Mouse (Mus musculus): ENCODE measurements around the gene Hsd3b7. TPM values are rescaled to one million over a fixed set of nuclear protein-coding genes. Genes with fewer than 3 reads are reported as not detected.

The Hsd3b7 gene
- 8.4 and 10.3 TPM in 2 replicates for polyA plus RNA-seq (2015; fragmentation: Nextera tagmentation; extraction: Ambion mirVana)

DNA sequence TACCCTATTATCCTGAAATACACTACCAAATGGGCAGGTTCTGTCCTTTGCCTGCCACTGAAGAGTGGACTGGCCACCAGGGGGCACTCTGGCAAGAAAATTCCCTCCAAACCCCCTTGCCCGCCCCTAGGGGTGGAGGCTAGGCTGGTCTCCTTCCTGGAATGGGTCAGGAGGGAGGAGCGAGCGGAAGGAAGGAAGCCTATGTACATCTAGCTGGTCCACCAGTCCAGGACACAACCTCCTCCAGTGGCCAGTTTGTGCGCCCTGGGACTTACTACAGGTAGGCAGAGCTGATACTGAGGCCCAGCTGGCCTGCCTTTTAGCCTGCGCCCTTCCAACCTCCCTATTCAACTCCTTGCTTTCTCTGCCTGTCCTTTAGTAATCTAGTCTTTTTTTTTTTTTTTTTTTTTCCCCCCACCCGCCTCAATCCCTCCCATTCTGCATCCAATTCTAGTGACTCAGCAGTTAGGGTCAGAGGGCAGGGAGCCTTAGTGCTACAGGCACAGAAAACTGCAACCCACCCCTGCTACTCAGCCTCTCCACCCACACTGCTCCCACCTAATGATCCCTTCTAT lies at the start of gene Hsd3b7:
TSS of gene Hsd3b7 (plus strand) at position 170 of the 575 bp plus-strand sequence.
- H3K4me2 ChIP-seq (ENCODE audit: low read length), result no peak within 1 kb of the TSS; the same call in 1 of the 2 replicates
- H3K9ac ChIP-seq (ENCODE audit: low read depth, low read length), result no peak within 1 kb of the TSS
- peak; percentile 79 for ATAC-seq
- H3K4me3 ChIP-seq (ENCODE audit: low read depth, low read length), result no peak within 1 kb of the TSS
- peaks cover 47% of the 10 kb centered on the region for H3K36me3 ChIP-seq (ENCODE audit: control insufficient read depth, insufficient read depth, low read length)
- H3K9me3 ChIP-seq (replicated peaks; ENCODE audit: control insufficient read depth, low read length, poor library complexity, severe bottlenecking), result no peaks in the 10 kb centered on the region
- H3K27ac ChIP-seq (ENCODE audit: low read length), result no peak within 1 kb of the TSS
- WGBS, result 31% methylated on average over 5 of the region's 6 CpGs
- no peaks in the 10 kb centered on the region for H3K27me3 ChIP-seq (ENCODE audit: control insufficient read depth, insufficient read depth, low read depth, low read length)
- H3K4me1 ChIP-seq (ENCODE audit: control insufficient read depth, insufficient read depth, low read length), result no peaks in the 10 kb centered on the region; the same call in 1 of the 2 replicates

DNA sequence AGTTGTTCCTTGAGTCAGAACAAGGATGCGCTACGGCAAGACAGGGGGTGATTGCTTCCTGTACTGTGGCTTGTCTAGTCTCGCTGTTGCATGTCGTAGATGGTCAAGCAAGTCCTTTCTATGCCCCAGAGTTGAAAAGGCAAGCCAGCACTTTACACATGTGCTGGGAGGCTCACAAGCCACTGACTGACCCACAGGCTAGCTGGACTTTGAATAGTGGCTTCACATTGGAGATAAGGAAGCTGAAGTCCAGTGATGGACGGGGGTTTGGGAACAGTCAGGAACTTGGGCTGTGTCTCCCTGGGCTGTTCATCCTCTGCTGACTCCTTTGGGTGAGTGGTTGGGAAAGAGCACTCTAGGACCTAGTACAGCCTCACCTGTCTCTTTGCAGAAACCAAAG lies 48.8 kb upstream of the Hsd3b7 start:
- peaks cover 42% of the 10 kb centered on the region for H3K36me3 ChIP-seq (ENCODE audit: control insufficient read depth, insufficient read depth, low read length)
- no peaks in the 10 kb centered on the region for H3K9me3 ChIP-seq (replicated peaks; ENCODE audit: control insufficient read depth, low read length, poor library complexity, severe bottlenecking)
- no peak overlapping the region for H3K4me3 ChIP-seq (ENCODE audit: low read depth, low read length)
- H3K4me2 ChIP-seq (ENCODE audit: low read length), result no peak overlapping the region
- H3K9ac ChIP-seq (ENCODE audit: low read depth, low read length), result no peak overlapping the region
- no peaks in the 10 kb centered on the region for H3K27me3 ChIP-seq (ENCODE audit: control insufficient read depth, insufficient read depth, low read depth, low read length)
- no peak overlapping the region for H3K27ac ChIP-seq (ENCODE audit: low read length)
- ATAC-seq, result no peak
- 93% methylated on average over 5 of the region's 5 CpGs for WGBS
- peaks cover 20% of the 10 kb centered on the region for H3K4me1 ChIP-seq (ENCODE audit: control insufficient read depth, insufficient read depth, low read length)

DNA sequence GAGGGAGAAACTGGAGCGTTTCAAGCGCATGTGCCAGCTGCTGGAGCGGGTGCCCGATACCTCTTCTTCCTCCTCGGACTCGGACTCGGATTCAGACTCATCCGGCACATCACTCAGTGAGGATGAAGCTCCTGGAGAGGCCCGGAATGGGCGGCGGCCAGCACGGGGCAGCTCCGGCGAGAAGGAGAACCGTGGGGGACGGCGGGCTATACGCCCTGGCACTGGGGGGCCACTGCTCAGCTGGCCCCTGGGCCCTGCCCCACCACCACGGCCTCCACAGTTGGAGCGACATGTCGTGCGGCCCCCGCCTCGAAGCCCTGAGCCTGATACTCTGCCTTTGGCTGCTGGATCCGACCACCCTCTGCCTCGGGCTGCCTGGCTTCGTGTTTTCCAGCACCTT lies 48.3 kb upstream of the Hsd3b7 start:
- 92% methylated on average over 22 of the region's 27 CpGs for WGBS
- Histone ChIP-seq H3K9ac (ENCODE audit: low read depth, low read length) (no peak overlapping the region), H3K4me1 (ENCODE audit: control insufficient read depth, insufficient read depth, low read length) (peaks cover 20% of the 10 kb centered on the region)

DNA sequence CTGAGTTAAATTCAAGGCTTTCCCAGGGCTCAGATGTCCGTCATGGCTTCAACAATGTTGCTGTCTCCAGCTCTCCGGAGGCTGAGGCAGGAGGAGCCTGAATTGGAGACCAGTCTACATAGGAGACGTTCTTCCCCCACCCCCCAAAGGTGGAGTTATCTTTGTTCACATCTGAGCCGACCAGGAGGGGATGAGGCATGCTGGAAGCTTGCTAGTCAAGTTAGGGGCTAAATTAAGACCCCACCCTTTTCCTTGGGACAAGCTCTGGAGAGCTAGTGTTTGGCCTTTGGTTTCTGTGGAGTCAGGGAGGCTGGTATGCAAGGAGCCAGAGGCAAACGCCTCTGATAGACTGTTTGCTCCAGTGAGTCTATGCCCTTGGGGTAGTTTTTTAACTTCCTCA lies 47.2 kb upstream of the Hsd3b7 start:
- no peak overlapping the region for H3K9ac ChIP-seq (ENCODE audit: low read depth, low read length)
- no peak overlapping the region for H3K27ac ChIP-seq (ENCODE audit: low read length)
- H3K27me3 ChIP-seq (ENCODE audit: control insufficient read depth, insufficient read depth, low read depth, low read length), result no peaks in the 10 kb centered on the region
- H3K9me3 ChIP-seq (replicated peaks; ENCODE audit: control insufficient read depth, low read length, poor library complexity, severe bottlenecking), result no peaks in the 10 kb centered on the region
- no peak overlapping the region for H3K4me2 ChIP-seq (ENCODE audit: low read length)
- H3K4me1 ChIP-seq (ENCODE audit: control insufficient read depth, insufficient read depth, low read length), result peaks cover 12% of the 10 kb centered on the region
- H3K4me3 ChIP-seq (ENCODE audit: low read depth, low read length), result no peak overlapping the region
- no peak for ATAC-seq
- 76% methylated on average over 5 of the region's 5 CpGs for WGBS
- peaks cover 49% of the 10 kb centered on the region for H3K36me3 ChIP-seq (ENCODE audit: control insufficient read depth, insufficient read depth, low read length)

More for the DNA sequence above, 48.3 kb upstream of the Hsd3b7 start:
- no peak for ATAC-seq
- H3K4me2 ChIP-seq (ENCODE audit: low read length), result no peak overlapping the region
- H3K27ac ChIP-seq (ENCODE audit: low read length), result no peak overlapping the region
- H3K27me3 ChIP-seq (ENCODE audit: control insufficient read depth, insufficient read depth, low read depth, low read length), result no peaks in the 10 kb centered on the region
- no peaks in the 10 kb centered on the region for H3K9me3 ChIP-seq (replicated peaks; ENCODE audit: control insufficient read depth, low read length, poor library complexity, severe bottlenecking)
- H3K4me3 ChIP-seq (ENCODE audit: low read depth, low read length), result no peak overlapping the region
- H3K36me3 ChIP-seq (ENCODE audit: control insufficient read depth, insufficient read depth, low read length), result peaks cover 42% of the 10 kb centered on the region

DNA sequence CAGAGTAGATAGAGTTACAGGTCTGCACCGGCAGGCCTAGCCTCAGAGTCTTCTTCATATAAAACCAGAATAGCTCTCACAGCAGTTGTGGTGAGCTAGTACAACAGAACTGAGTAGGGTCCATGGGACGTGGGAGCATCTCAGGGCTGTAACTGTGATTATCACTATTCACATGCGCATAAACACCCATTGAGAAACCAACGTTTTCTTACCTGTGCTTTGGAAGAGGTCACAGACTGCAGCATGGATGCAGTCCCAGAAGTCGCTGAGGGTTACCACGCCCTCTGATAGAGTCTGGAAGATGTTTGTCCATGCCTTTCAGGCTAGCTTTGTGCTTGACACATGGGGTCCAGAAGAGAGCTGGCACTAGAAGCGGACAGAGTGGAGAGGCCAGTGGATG lies 46.7 kb upstream of the Hsd3b7 start:
- H3K36me3 ChIP-seq (ENCODE audit: control insufficient read depth, insufficient read depth, low read length), result peaks cover 51% of the 10 kb centered on the region
- no peak for ATAC-seq
- no peaks in the 10 kb centered on the region for H3K27me3 ChIP-seq (ENCODE audit: control insufficient read depth, insufficient read depth, low read depth, low read length)
- WGBS, result 94% methylated on average over 7 of the region's 7 CpGs
- H3K4me2 ChIP-seq (ENCODE audit: low read length), result no peak overlapping the region
- H3K9me3 ChIP-seq (replicated peaks; ENCODE audit: control insufficient read depth, low read length, poor library complexity, severe bottlenecking), result no peaks in the 10 kb centered on the region
- H3K4me3 ChIP-seq (ENCODE audit: low read depth, low read length), result no peak overlapping the region
- H3K9ac ChIP-seq (ENCODE audit: low read depth, low read length), result no peak overlapping the region
- no peak overlapping the region for H3K27ac ChIP-seq (ENCODE audit: low read length)
- peaks cover 11% of the 10 kb centered on the region for H3K4me1 ChIP-seq (ENCODE audit: control insufficient read depth, insufficient read depth, low read length)

DNA sequence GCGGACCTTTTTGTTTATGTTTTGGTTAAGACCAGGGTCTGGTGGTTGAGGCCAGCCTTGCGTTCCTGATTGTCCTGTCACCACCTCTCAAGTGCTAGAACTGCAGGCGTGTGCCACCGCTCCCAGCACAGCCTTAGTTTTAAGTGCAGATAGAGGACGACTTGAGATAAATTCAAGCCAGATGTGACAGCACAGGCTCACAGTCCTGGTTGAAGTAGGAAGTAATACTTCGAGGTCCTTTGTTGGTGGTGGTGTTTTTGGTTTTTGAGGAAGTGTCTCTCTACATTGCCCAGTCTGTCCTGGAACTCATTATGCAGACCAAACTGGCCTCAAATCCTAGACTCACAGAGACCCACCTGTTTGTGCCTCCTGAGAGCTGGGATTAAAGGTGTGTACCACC lies 40.7 kb upstream of the Hsd3b7 start:
- Histone ChIP-seq H3K4me1 (ENCODE audit: control insufficient read depth, insufficient read depth, low read length) (peaks cover 6% of the 10 kb centered on the region), H3K4me3 (ENCODE audit: low read depth, low read length) (no peak overlapping the region), H3K9ac (ENCODE audit: low read depth, low read length) (no peak overlapping the region), H3K4me2 (ENCODE audit: low read length) (no peak overlapping the region), H3K36me3 (ENCODE audit: control insufficient read depth, insufficient read depth, low read length) (peaks cover 25% of the 10 kb centered on the region), H3K9me3 (replicated peaks; ENCODE audit: control insufficient read depth, low read length, poor library complexity, severe bottlenecking) (no peaks in the 10 kb centered on the region), H3K27ac (ENCODE audit: low read length) (no peak overlapping the region), H3K27me3 (ENCODE audit: control insufficient read depth, insufficient read depth, low read depth, low read length) (no peaks in the 10 kb centered on the region)
- WGBS, result 83% methylated on average over 6 of the region's 6 CpGs
- ATAC-seq, result no peak

DNA sequence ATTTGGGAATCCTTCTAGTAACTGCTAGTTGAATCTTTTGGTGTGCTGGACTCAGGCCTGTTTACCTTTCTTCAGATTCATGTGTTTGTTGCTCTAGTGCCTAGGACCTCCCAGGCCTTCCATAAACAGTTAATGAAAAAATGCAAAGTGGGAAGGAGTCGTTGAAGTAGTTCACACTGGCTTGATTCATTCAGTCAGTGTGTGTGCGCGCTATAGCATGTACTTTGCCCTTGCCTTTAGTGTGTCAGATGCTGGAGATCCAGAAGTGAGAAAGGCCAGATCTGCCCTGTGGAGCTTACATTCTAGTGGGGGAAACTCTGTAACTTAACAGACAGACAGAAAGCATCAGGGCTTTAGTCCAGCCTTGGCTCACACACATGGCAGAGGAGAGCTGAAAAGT lies 39.9 kb upstream of the Hsd3b7 start:
- H3K9me3 ChIP-seq (replicated peaks; ENCODE audit: control insufficient read depth, low read length, poor library complexity, severe bottlenecking), result no peaks in the 10 kb centered on the region
- peaks cover 27% of the 10 kb centered on the region for H3K36me3 ChIP-seq (ENCODE audit: control insufficient read depth, insufficient read depth, low read length)
- no peak for ATAC-seq
- H3K4me3 ChIP-seq (ENCODE audit: low read depth, low read length), result no peak overlapping the region
- H3K4me1 ChIP-seq (ENCODE audit: control insufficient read depth, insufficient read depth, low read length), result peaks cover 3% of the 10 kb centered on the region; the same call in 1 of the 2 replicates
- no peaks in the 10 kb centered on the region for H3K27me3 ChIP-seq (ENCODE audit: control insufficient read depth, insufficient read depth, low read depth, low read length)
- WGBS, result 95% methylated on average over 3 of the region's 3 CpGs
- H3K27ac ChIP-seq (ENCODE audit: low read length), result no peak overlapping the region
- no peak overlapping the region for H3K9ac ChIP-seq (ENCODE audit: low read depth, low read length)
- no peak overlapping the region for H3K4me2 ChIP-seq (ENCODE audit: low read length)

DNA sequence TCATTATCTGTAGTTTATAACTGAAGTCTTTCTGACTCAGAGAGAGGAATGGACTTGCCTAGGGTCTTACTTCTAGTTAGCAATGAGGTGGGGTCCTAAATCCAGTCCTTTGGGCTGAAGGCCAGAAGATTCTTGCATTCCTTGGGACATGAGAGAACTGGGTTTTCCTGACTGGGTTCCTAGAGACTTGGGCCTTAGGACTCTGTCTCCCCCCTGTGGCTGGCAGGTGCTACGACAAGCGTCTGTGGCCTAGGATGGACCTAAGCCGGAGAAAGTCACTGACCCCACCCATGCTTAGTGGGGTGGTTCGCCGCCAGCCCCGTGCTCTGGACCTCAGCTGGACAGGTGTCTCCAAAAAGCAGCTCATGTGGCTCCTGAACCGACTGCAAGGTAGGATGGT lies 39.4 kb upstream of the Hsd3b7 start:
- Histone ChIP-seq H3K27me3 (ENCODE audit: control insufficient read depth, insufficient read depth, low read depth, low read length) (no peaks in the 10 kb centered on the region), H3K4me2 (ENCODE audit: low read length) (no peak overlapping the region), H3K9ac (ENCODE audit: low read depth, low read length) (no peak overlapping the region), H3K9me3 (replicated peaks; ENCODE audit: control insufficient read depth, low read length, poor library complexity, severe bottlenecking) (no peaks in the 10 kb centered on the region), H3K36me3 (ENCODE audit: control insufficient read depth, insufficient read depth, low read length) (peaks cover 32% of the 10 kb centered on the region), H3K27ac (ENCODE audit: low read length) (no peak overlapping the region), H3K4me3 (ENCODE audit: low read depth, low read length) (no peak overlapping the region), H3K4me1 (ENCODE audit: control insufficient read depth, insufficient read depth, low read length) (peaks cover 3% of the 10 kb centered on the region; the same call in 1 of the 2 replicates)
- no peak for ATAC-seq
- 42% methylated on average over 7 of the region's 7 CpGs for WGBS

DNA sequence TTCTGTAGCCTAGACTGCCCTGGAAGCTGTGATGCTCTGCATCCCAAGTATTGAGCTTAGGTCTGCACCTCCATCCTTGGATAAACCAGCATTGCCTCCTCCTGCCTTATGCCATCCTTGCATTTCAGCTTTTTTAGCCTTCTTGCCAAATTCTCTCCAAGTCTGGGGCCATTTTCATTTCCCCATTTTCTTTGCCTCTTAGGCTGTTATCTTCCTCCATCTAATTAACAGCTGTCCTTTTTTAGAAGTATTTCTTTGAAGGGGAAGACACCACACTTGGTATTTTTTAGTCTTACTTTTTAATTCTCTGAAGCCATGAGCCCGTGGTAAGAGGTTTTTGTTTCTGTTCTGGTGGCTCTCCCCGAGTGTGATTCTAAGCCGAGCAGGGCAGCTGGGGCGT lies 36.8 kb upstream of the Hsd3b7 start:
- Histone ChIP-seq H3K27ac (ENCODE audit: low read length) (no peak overlapping the region), H3K4me2 (ENCODE audit: low read length) (no peak overlapping the region), H3K27me3 (ENCODE audit: control insufficient read depth, insufficient read depth, low read depth, low read length) (no peaks in the 10 kb centered on the region), H3K4me3 (ENCODE audit: low read depth, low read length) (no peak overlapping the region), H3K4me1 (ENCODE audit: control insufficient read depth, insufficient read depth, low read length) (peaks cover 3% of the 10 kb centered on the region; the same call in 1 of the 2 replicates), H3K36me3 (ENCODE audit: control insufficient read depth, insufficient read depth, low read length) (peaks cover 34% of the 10 kb centered on the region), H3K9ac (ENCODE audit: low read depth, low read length) (no peak overlapping the region), H3K9me3 (replicated peaks; ENCODE audit: control insufficient read depth, low read length, poor library complexity, severe bottlenecking) (no peaks in the 10 kb centered on the region)
- no peak for ATAC-seq
- 90% methylated on average over 4 of the region's 4 CpGs for WGBS

Measured in midbrain, embryonic 16.5 days (tissue).